Mouse (Mus musculus): Measurements from ENCODE around the gene Cradd.

Cradd gene

GRCm38 (mm10) chr10:95151012-95151768 is 172.7 kb downstream of the Cradd start:
- DNase-seq, result no peak

GRCm38 (mm10) chr10:95149666-95150065 is 174.3 kb downstream of the Cradd start:
- no peak for DNase-seq

- no peak for DNase-seq
These were observed 175.3 kb downstream of the Cradd start for GRCm38 (mm10) chr10:95148641-95149040.

- DNase-seq, result no peak
These were observed 176.6 kb downstream of the Cradd start for GRCm38 (mm10) chr10:95147136-95147901.

GRCm38 (mm10) chr10:95146491-95146890 is 177.4 kb downstream of the Cradd start:
- DNase-seq, result no peak

GRCm38 (mm10) chr10:95145204-95145926 is 178.6 kb downstream of the Cradd start:
- DNase-seq, result no peak

GRCm38 (mm10) chr10:95144414-95145130 is 179.4 kb downstream of the Cradd start:
- DNase-seq, result no peak

GRCm38 (mm10) chr10:95143446-95144114 is 180.4 kb downstream of the Cradd start:
- DNase-seq, result no peak

- peak; percentile 43 for DNase-seq
These were observed 181.0 kb downstream of the Cradd start for GRCm38 (mm10) chr10:95142844-95143435.

- no peak for DNase-seq
These were observed 182.9 kb downstream of the Cradd start for GRCm38 (mm10) chr10:95141075-95141474.

GRCm38 (mm10) chr10:95140191-95140590 is 183.7 kb downstream of the Cradd start:
- DNase-seq, result no peak

- no peak for DNase-seq
These were observed 184.3 kb downstream of the Cradd start for GRCm38 (mm10) chr10:95139645-95140044.

- DNase-seq, result no peak
These were observed 190.9 kb downstream of the Cradd start for GRCm38 (mm10) chr10:95133057-95133456.
